Mouse (Mus musculus): ENCODE measurements around the gene Man2b1.
"Not testable (repeated sequence)": the region's sequence is repeated elsewhere in the genome, so short reads cannot be mapped to it uniquely, and the experiment has no call there.

Man2b1 gene

DNA sequence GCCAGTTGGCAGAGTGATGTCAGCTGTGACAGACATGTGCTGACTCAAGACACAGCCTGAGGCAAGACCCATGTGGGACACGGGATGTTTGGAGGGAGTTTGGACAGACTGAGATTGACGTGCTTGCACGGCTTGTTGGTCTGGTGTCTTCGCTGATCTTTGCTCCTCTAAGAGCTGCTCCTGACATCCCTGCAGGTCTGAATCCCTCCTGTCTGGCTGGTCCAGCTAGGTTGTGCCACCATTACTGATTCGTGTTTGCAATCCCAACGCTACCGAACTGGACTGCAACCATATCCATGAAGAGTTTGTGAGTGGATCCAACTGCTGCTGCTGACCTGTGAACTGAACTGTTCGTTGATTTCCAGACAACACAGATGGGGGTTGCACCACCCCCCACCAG, 40.6 kb downstream of the Man2b1 start:
- DNase-seq = no peak

DNA sequence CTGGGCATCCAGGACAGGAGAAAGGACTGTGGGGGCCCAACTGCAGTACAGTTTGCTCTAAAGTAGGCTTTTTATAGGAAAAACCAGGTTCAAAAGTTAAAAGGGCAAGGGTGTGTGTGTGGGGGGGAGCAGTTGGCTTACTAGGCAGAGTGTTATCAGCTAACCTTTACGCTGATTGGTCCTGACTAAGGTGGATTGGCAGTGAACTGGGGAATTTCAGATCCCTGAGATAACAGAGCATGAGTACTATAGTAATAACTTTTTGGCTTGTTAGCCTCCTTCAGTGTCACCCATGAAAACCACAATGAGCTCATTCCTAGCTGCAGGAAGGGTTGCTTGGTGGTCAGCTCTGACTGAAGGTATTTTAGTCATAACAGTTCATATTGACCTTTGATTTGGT, 49.3 kb downstream of the Man2b1 start:
- no peak for DNase-seq

GRCm38 (mm10) chr8:85135690-85136089, 52.6 kb downstream of the Man2b1 start:
- not testable (repeated sequence) for DNase-seq

- no peak for DNase-seq
These were observed 59.4 kb downstream of the Man2b1 start for GRCm38 (mm10) chr8:85142516-85142915.
